Mouse (Mus musculus) megakaryocyte, embryonic 14.5 days (primary cell): ENCODE data around the gene Emc8.

ENCODE experiments used
- FLI1 ChIP-seq: IDR thresholded peaks from 2 replicates; pipeline ENCODE4 v1.6.1; 2012; ENCODE audit warnings: low read length, inconsistent platforms, mixed read lengths
- GATA1 ChIP-seq: IDR thresholded peaks from 3 replicates; pipeline ENCODE4 v1.6.1; 2012; ENCODE audit warnings: mixed read lengths, low read length, inconsistent platforms, borderline replicate concordance

- no peak for TF ChIP-seq GATA1
- TF ChIP-seq FLI1, result no peak
These were observed 34.0 kb downstream of the Emc8 start for GRCm38 (mm10) chr8:120634329-120634839.
